Mouse (Mus musculus): Measurements from ENCODE around the gene Crispld2.

The Crispld2 gene

GRCm38 (mm10) chr8:119992249-119992648 is at the start of gene Crispld2:
Gene Crispld2 (plus strand): TSS chr8:119992438.
- DNase-seq (ENCODE audit: low read depth, low spot score) = no peak

DNA sequence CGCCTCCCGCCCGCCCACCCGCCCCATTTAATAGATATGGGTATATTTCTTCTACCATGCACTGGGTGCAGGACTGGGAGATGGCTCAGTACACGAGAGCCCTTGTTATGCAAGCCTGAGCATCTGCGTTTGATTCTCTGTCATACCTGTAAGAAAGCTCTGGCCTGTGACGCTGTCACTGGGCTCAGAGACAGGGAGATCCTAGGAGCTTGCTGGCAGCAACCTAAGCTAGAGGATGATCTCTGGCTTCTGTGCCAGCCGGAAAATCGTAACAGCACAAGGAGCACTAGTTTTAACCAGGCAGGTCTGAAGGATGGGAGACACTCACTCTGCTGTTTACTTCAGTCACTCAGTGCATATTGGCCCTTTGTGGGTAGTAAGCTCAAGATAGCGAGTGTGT is 48.6 kb upstream of the Crispld2 start:
- DNase-seq (ENCODE audit: low read depth, low spot score) = no peak

- peak; percentile 26 for DNase-seq (ENCODE audit: low read depth, low spot score)
Measured at GRCm38 (mm10) chr8:119944096-119944811, 48.0 kb upstream of the Crispld2 start.

GRCm38 (mm10) chr8:119946326-119946865 is 45.8 kb upstream of the Crispld2 start:
- DNase-seq (ENCODE audit: low read depth, low spot score) = no peak

DNA sequence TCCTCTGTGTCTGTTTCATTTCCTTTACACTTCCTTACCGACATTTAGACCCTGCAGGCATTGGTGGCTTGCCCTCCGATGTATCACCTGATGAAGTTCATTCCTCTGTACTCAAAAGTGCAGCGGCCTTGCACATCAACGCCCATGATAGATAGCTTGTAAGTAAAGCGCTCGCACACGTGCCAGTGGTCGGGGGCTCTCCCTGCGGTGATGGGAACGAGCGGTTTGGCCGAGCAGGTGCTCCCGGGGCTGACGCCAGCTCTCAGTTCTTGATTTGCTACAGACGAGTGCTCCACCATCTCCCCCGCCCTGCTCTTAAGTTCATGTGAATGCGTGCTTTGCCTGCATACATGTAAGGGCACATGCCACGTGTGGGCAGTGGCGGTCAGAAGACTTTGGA is 44.6 kb upstream of the Crispld2 start:
- DNase-seq (ENCODE audit: low read depth, low spot score) = no peak

DNA sequence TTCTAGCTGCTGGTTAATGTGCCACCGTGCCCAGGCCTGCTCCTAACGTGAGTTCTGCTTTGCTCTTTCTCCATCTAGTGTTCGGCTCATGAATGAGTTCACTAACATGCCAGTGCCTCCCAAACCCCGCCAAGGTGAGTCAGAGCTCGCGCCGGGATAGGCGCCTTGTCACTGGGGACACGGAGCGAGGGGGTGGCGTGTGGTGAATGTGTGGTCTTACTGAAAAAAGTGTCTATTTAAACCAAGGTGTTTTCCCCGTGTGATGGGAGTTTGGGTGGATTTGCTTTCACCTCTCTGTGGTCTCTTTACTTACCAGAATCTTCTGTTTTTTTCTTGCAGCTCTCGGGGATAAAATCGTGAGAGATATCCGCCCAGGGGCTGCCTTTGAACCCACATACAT is 43.9 kb upstream of the Crispld2 start:
- DNase-seq (ENCODE audit: low read depth, low spot score) = no peak

- no peak for DNase-seq (ENCODE audit: low read depth, low spot score)
Measured at GRCm38 (mm10) chr8:119952282-119952681, 40.0 kb upstream of the Crispld2 start.

- DNase-seq (ENCODE audit: low read depth, low spot score) = no peak
Measured at GRCm38 (mm10) chr8:119952747-119953146, 39.5 kb upstream of the Crispld2 start.

DNA sequence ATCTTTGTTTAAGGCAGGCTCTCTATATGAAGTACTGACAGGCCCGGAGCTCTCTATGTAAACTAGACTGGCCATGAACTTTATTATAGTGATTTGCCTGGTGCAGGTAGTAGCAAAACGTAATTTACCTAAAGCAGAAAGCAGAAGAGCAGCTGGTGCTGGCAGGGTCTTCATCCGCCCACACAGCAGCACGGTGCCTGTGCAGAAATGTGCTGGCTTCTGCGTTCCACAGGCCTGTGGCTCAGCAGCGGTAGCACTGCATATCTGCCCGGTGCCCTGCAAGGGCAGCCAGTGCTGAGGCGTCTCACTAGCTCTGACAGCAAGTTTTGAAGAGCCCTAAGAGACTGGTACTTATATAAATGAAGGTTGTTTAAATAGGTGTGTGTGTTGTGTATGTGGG is 36.9 kb upstream of the Crispld2 start:
- DNase-seq (ENCODE audit: low read depth, low spot score) = no peak

DNA sequence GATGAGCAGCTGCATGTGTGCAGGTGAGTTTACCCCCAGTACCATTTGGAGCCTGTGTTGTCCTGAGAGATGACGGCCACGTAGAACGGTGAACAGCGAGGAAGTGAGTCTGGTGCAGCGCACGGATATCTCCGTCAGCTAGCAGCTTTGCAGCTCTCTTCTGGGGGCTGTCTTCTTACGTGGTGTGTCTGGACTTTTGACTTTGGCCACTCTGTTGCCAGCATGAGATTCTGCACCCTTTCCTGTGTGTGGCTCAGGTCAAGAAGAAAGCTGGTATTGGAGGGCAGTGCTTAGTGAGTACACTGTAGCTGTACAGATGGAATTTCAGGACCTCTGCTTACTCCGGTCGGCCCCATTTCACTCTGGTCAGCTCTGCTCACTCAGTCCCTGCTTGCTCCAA is 34.2 kb upstream of the Crispld2 start:
- no peak for DNase-seq (ENCODE audit: low read depth, low spot score)

- no peak for DNase-seq (ENCODE audit: low read depth, low spot score)
Measured at GRCm38 (mm10) chr8:119960531-119961104, 31.6 kb upstream of the Crispld2 start.

DNA sequence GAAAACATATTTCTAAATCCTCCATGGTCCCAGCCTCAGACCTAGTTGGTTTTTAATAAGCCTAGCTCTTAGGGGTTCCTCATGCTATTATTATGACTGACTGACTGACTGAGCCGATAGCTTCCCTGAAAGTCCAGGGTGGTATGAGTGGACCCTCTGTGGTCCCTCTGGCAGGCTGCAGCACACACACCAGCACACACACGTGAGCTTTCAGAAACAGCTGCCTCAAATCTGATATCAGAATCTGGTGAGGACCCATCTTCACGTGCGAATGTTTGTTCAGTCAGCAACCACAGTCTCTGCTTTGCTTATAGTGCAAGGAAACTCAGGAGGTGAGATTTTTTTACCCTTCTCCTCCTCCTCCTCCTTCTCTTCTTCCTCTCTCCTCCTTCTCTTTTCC is 27.4 kb upstream of the Crispld2 start:
- no peak for DNase-seq (ENCODE audit: low read depth, low spot score)

- no peak for DNase-seq (ENCODE audit: low read depth, low spot score)
Measured at GRCm38 (mm10) chr8:119967435-119967834, 24.8 kb upstream of the Crispld2 start.

- no peak for DNase-seq (ENCODE audit: low read depth, low spot score)
Measured at GRCm38 (mm10) chr8:119970169-119970568, 22.1 kb upstream of the Crispld2 start.

GRCm38 (mm10) chr8:119972558-119972957 is 19.7 kb upstream of the Crispld2 start:
- no peak for DNase-seq (ENCODE audit: low read depth, low spot score)

GRCm38 (mm10) chr8:119978770-119979381 is 13.4 kb upstream of the Crispld2 start:
- DNase-seq (ENCODE audit: low read depth, low spot score) = no peak

GRCm38 (mm10) chr8:119981253-119981652 is 11.0 kb upstream of the Crispld2 start:
- no peak for DNase-seq (ENCODE audit: low read depth, low spot score)

- DNase-seq (ENCODE audit: low read depth, low spot score) = no peak
Measured at GRCm38 (mm10) chr8:119984085-119984484, 8.2 kb upstream of the Crispld2 start.

DNA sequence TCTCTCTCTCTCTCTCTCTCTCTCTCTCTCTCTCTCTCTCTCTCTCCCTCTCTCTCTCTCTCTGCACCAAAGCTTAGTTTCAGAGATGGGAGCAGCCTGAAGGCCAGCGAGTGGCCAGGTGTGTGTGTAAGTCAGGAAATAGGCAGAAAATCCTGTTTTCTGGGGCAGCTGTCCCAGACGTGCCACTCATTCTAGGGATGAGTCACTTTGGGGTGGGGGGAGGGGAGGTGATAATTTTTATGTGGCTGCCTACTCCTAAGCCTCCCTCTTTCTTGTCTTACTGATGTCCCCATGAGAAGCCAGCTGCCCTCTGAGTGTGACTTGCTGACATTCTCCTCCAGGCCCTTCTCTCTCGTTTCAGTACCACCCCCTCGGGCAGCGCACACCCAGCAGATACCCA is 6.1 kb upstream of the Crispld2 start:
- no peak for DNase-seq (ENCODE audit: low read depth, low spot score)

DNA sequence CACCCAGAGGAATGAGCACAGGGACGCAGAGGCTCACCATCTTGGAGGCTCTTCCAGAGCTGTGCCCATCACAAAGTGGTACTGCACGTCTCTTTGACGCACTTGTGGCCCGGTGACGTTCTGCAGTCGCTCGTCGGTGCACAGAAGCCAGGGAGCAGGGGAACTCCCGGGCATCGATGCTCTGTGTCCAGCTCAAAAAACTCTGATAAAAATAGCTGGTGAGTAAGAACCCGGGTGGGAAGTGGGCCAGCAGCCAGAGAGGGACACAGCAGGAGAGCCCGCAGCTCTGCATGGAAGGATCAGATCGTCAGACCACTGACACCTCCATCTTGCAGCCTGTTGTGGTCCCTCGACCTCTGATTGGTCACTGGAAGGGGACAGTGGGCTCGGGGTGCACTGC is 4.2 kb upstream of the Crispld2 start:
- no peak for DNase-seq (ENCODE audit: low read depth, low spot score)

DNA sequence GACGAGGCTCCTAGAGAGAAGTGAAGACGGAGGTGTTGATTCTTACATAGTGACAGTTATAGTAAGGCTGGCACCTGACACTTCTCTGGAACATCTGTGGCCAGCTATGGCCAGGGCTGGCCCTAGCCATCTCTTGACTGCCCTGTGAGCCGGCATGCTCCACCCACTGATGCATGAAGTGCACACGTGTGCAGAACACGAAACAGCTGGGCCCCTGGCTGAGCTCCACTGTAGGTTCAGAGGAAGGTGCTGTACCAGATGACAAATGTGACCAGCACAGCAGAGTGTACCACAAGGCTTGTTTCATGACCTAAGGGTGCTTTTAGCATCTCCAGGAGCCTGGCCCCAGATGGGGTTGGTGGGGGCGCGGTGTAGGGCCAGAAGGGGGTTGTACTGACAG is 1.9 kb downstream of the Crispld2 start:
- DNase-seq (ENCODE audit: low read depth, low spot score) = no peak

DNA sequence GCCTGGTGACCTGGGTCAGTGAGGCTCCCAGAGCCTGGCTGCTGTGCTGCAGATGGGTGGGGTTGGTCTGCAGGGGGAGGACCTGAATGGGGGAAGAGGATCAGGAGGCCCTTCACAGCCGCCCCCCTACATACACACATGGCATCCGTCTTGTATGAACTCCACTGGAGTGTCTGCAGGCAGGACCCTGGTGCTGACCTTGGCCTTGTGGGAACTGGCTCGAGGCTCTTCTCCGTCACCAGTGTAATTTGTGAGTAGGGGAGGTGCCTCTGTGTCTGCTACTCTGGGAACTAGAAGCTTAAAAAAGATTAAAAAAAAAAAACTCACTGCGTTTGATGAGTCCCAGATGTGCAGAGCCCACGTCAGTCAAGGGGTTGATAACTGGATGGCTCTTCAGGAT is 2.3 kb downstream of the Crispld2 start:
- DNase-seq (ENCODE audit: low read depth, low spot score) = no peak

DNA sequence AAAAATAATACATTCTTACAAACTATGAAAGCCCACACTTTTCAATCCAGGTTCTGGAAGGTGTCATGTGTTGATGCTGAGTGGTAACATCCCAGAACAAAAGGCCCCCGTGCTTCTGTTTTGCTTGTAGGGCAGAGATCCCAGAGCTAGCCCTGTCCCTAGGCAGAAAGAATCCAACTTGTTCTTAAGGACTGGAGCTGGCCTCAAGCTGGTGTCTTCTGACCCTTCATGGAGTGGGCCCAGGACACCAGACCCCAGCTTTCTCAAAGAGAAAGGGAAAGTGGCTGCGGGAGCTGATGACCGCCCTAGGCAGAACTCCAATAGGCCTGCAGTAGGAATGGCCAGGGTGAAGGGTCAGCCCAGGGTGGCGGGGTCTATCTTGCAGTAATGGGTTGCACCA is 5.0 kb downstream of the Crispld2 start:
- no peak for DNase-seq (ENCODE audit: low read depth, low spot score)

All from c-Kit-negative CD71-positive TER-119-positive erythroid progenitor cells, embryonic 14.5 days (primary cell).